Mouse (Mus musculus): ENCODE measurements around the gene Bckdha. TPM values are rescaled to one million over a fixed set of nuclear protein-coding genes. Genes with fewer than 3 reads are reported as not detected.

Gene Bckdha
- polyA plus RNA-seq, 1 experiment from 2014 or later = 48.7 TPM

Other genes with a start within 250 kb of the Bckdha start
- gene Cxcl17, start 246.1 kb downstream of the Bckdha start, polyA plus RNA-seq (2014; fragmentation: Nextera tagmentation; extraction: Ambion mirVana) = 0.42 TPM in 1 of 2 replicates, not detected in the other
- gene Ceacam1, start 181.4 kb downstream of the Bckdha start, polyA plus RNA-seq (2014; fragmentation: Nextera tagmentation; extraction: Ambion mirVana) = 12.0 and 13.1 TPM in 2 replicates
- 0.08 TPM in 1 of 2 replicates, not detected in the other for gene Ceacam2, start 119.1 kb downstream of the Bckdha start, polyA plus RNA-seq (2014; fragmentation: Nextera tagmentation; extraction: Ambion mirVana)
- gene Erich4, start 43.1 kb downstream of the Bckdha start, polyA plus RNA-seq (2014; fragmentation: Nextera tagmentation; extraction: Ambion mirVana) = 0.60 and 1.1 TPM in 2 replicates
- gene Dmac2, start 39.6 kb downstream of the Bckdha start, polyA plus RNA-seq (2014; fragmentation: Nextera tagmentation; extraction: Ambion mirVana) = 40.9 and 43.4 TPM in 2 replicates
- 3.9 and 5.4 TPM in 2 replicates for gene B3gnt8, start 32.3 kb downstream of the Bckdha start, polyA plus RNA-seq (2014; fragmentation: Nextera tagmentation; extraction: Ambion mirVana)
- gene Exosc5, start 183 bp upstream of the Bckdha start, polyA plus RNA-seq (2014; fragmentation: Nextera tagmentation; extraction: Ambion mirVana) = 93.8 and 98.4 TPM in 2 replicates
- 2.2 and 2.6 TPM in 2 replicates for gene Tmem91, start 16.2 kb upstream of the Bckdha start, polyA plus RNA-seq (2014; fragmentation: Nextera tagmentation; extraction: Ambion mirVana)
- gene B9d2, start 21.8 kb upstream of the Bckdha start, polyA plus RNA-seq (2014; fragmentation: Nextera tagmentation; extraction: Ambion mirVana) = 27.2 and 32.0 TPM in 2 replicates
- gene Tgfb1, start 28.0 kb upstream of the Bckdha start, polyA plus RNA-seq (2014; fragmentation: Nextera tagmentation; extraction: Ambion mirVana) = 2.4 and 3.2 TPM in 2 replicates
- 27.0 and 27.4 TPM in 2 replicates for gene Ccdc97, start 60.1 kb upstream of the Bckdha start, polyA plus RNA-seq (2014; fragmentation: Nextera tagmentation; extraction: Ambion mirVana)
- gene Hnrnpul1, start 95.8 kb upstream of the Bckdha start, polyA plus RNA-seq (2014; fragmentation: Nextera tagmentation; extraction: Ambion mirVana) = 65.1 and 68.4 TPM in 2 replicates
- gene Axl, start 129.7 kb upstream of the Bckdha start, polyA plus RNA-seq (2014; fragmentation: Nextera tagmentation; extraction: Ambion mirVana) = 71.1 and 73.5 TPM in 2 replicates
- gene Cyp2s1, start 157.9 kb upstream of the Bckdha start, polyA plus RNA-seq (2014; fragmentation: Nextera tagmentation; extraction: Ambion mirVana) = 30.6 and 34.6 TPM in 2 replicates
- gene Cyp2b10, start 238.6 kb upstream of the Bckdha start, polyA plus RNA-seq (2014; fragmentation: Nextera tagmentation; extraction: Ambion mirVana) = not detected in 2 replicates